Mouse (Mus musculus): Measurements from ENCODE around the gene Nodal.

GRCm38 (mm10) chr10:61378050-61378449, 39.7 kb upstream of the Nodal start:
- TF ChIP-seq CTCF (IDR thresholded peaks at IDR 0.05; ENCODE audit: borderline replicate concordance, extremely low read depth, insufficient read depth, insufficient read length): no peak
- no peak for TF ChIP-seq POLR2A (IDR thresholded peaks at IDR 0.05; ENCODE audit: borderline replicate concordance, extremely low read depth, insufficient read depth, insufficient read length, poor library complexity, severe bottlenecking)

All from brain, embryonic 14.5 days (tissue).